In genomic region chr5:115629672-115630071, GRCm38 (mm10) we compare ENCODE assay signal across 19 mouse cellular contexts.
"Had no signal": no experiment of that assay in that cellular context is flagged by ENCODE, and none has a peak within 500 bp of the region (broad histone marks: within the 10 kb centered on the region; RNA-seq: fewer than 3 reads in every experiment).

No protein-coding gene starts in this region.

- H3K27ac ChIP-seq: midbrain, embryonic 10.5 days; midbrain, embryonic 12.5 days; neural tube, embryonic 13.5 days; neural tube, embryonic 15.5 days had no signal

- DNase-seq: lung, adult 18-20 months; lung, embryonic 14.5 days; lung, postnatal 10 days; lung, postnatal 4 days; midbrain, embryonic 14.5 days; retina, postnatal 1 day; right cerebral cortex, adult 18-20 months; right cerebral cortex, postnatal 25 days; right cerebral cortex, postnatal 4 days; spleen, adult 18-20 months; thymus, adult 18-20 months; thymus, postnatal 14 days; thymus, postnatal 36 days had no signal

- H3K9me3 ChIP-seq: midbrain, embryonic 10.5 days; midbrain, embryonic 12.5 days; neural tube, embryonic 13.5 days; neural tube, embryonic 15.5 days had no signal

- H3K36me3 ChIP-seq: midbrain, embryonic 12.5 days; neural tube, embryonic 15.5 days had no signal

- H3K9ac ChIP-seq: lung, embryonic 14.5 days; midbrain, embryonic 12.5 days; neural tube, embryonic 15.5 days had no signal

- H3K4me2 ChIP-seq: midbrain, embryonic 12.5 days had no signal

- H3K4me3 ChIP-seq: midbrain, embryonic 12.5 days; myocyte; neural tube, embryonic 13.5 days had no signal

- H3K27me3 ChIP-seq: midbrain, embryonic 12.5 days; neural tube, embryonic 13.5 days; neural tube, embryonic 15.5 days had no signal

- ATAC-seq: midbrain, embryonic 16.5 days had no signal
